Comparison of ENCODE assay signal across 22 mouse cellular contexts in the genomic region with DNA sequence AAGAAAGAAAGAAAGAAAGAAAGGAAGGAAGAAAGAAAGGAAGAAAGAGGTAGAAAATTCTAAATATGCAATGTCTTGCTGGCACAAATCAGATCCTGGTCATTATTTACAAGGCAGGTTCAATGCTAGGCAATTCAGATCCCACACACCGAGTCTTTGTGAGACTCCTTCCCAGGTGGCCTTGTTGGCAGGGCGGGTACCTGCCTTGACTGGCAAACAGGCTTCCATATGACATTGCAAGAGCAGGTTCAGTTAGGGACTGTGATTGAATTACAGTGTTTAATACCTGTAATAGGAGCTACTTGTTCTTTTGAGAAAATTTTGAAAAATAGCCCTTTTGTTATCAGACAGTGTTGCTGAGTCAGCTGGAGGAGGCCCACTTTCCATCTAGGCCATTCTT.
DNase-seq lines count a peak whose midpoint lies in the region; ATAC-seq and TF ChIP-seq lines count a peak whose summit lies in the region.
"Had no signal": no experiment of that assay in that cellular context is flagged by ENCODE, and none has a peak within 500 bp of the region (broad histone marks: within the 10 kb centered on the region; RNA-seq: fewer than 3 reads in every experiment).

No protein-coding gene starts in this region.

- DNase-seq in embryonic facial prominence, embryonic 14.5 days (ENCODE audit: low spot score): peak; percentile 67
- no peak for DNase-seq in embryonic facial prominence, embryonic 10.5 days (ENCODE audit: low spot score)
- DNase-seq in limb, embryonic 11.5 days (ENCODE audit: low spot score): peak; percentile 18
- DNase-seq in limb, embryonic 10.5 days (ENCODE audit: low spot score): no peak
- DNase-seq in ES-E14 (ENCODE audit: low read depth, low spot score): no peak
- DNase-seq: adrenal gland, adult 2 months; adrenal gland, adult 8-10 months; adrenal gland, postnatal 10 days; adrenal gland, postnatal 14 days; adrenal gland, postnatal 25 days; adrenal gland, postnatal 36 days; B cell, adult 2 months; cerebellum, adult 11 months; cerebellum, adult 11-12 months; cerebellum, adult 18-20 months; cerebellum, adult 2 months had no signal

- peak; percentile 88; the same call in 1 of the 2 replicates for ATAC-seq in embryonic facial prominence, embryonic 14.5 days (ENCODE audit: low read depth)
- no peak for ATAC-seq in limb, embryonic 11.5 days (ENCODE audit: insufficient number of reproducible peaks, low FRiP score, low TSS enrichment, low read depth)
- ATAC-seq in erythroid progenitor cell, adult 5-6 weeks (replicated peaks; ENCODE audit: low FRiP score, poor library complexity, severe bottlenecking): no peak
- ATAC-seq: activated CD4-positive, CD25-positive, alpha-beta regulatory T cell, adult 4 months; CD4-positive, CD25-positive, alpha-beta regulatory T cell, adult 4 months; Patski had no signal

- in situ Hi-C loops in ES-E14 (cut with MboI; ENCODE audit: low sequenced_read_pairs in 2 of 2, unreplicated experiment in 2 of 2): no loop called here

- no peaks in the 10 kb centered on the region for H3K27me3 ChIP-seq in embryonic facial prominence, embryonic 14.5 days (replicated peaks; ENCODE audit: control insufficient read depth, insufficient read depth, low read length)
- H3K27me3 ChIP-seq in embryonic facial prominence, embryonic 10.5 days (replicated peaks; ENCODE audit: low read depth, poor library complexity, severe bottlenecking): no peaks in the 10 kb centered on the region
- H3K27me3 ChIP-seq in limb, embryonic 11.5 days (ENCODE audit: control insufficient read depth, insufficient read depth, low read length): no peaks in the 10 kb centered on the region
- H3K27me3 ChIP-seq in limb, embryonic 10.5 days (ENCODE audit: low read depth, poor library complexity, severe bottlenecking): 0 out of 2 replicates have a peak, but pooled peaks cover 3% of the 10 kb centered on the region
- H3K27me3 ChIP-seq: CH12.LX, Patski had no signal

- no peak overlapping the region for H3K27ac ChIP-seq in embryonic facial prominence, embryonic 14.5 days (replicated peaks; ENCODE audit: low read depth, low read length)
- no peak overlapping the region for H3K27ac ChIP-seq in embryonic facial prominence, embryonic 10.5 days (replicated peaks)
- H3K27ac ChIP-seq in limb, embryonic 11.5 days (replicated peaks; ENCODE audit: low read depth, low read length): no peak overlapping the region
- H3K27ac ChIP-seq in limb, embryonic 10.5 days: no peak overlapping the region
- no peak overlapping the region for H3K27ac ChIP-seq in ES-E14 (ENCODE audit: insufficient read depth, low read depth, low read length, poor library complexity, severe bottlenecking)

- H3K4me3 ChIP-seq in embryonic facial prominence, embryonic 14.5 days (ENCODE audit: low read depth, low read length): no peak overlapping the region
- H3K4me3 ChIP-seq in embryonic facial prominence, embryonic 10.5 days: no peak overlapping the region
- H3K4me3 ChIP-seq in limb, embryonic 11.5 days (ENCODE audit: low read depth, low read length): no peak overlapping the region
- no peak overlapping the region for H3K4me3 ChIP-seq in limb, embryonic 10.5 days
- H3K4me3 ChIP-seq in ES-E14 (ENCODE audit: insufficient read depth in 1 of 2, low read depth in 1 of 2, low read length in 2 of 2, poor library complexity in 1 of 2, severe bottlenecking in 1 of 2): no peak overlapping the region

- no peaks in the 10 kb centered on the region for H3K36me3 ChIP-seq in embryonic facial prominence, embryonic 14.5 days (ENCODE audit: control insufficient read depth, insufficient read depth, low read length)
- no peaks in the 10 kb centered on the region for H3K36me3 ChIP-seq in embryonic facial prominence, embryonic 10.5 days (replicated peaks)
- H3K36me3 ChIP-seq in limb, embryonic 11.5 days (ENCODE audit: control insufficient read depth, insufficient read depth, low read length): no peaks in the 10 kb centered on the region
- H3K36me3 ChIP-seq in limb, embryonic 10.5 days: no peaks in the 10 kb centered on the region
- no peaks in the 10 kb centered on the region for H3K36me3 ChIP-seq in ES-E14 (ENCODE audit: control insufficient read depth, insufficient read depth, low read length, poor library complexity, severe bottlenecking)
- H3K36me3 ChIP-seq: G1E had no signal

- no peaks in the 10 kb centered on the region for H3K9me3 ChIP-seq in embryonic facial prominence, embryonic 14.5 days (ENCODE audit: control insufficient read depth, low read length)
- H3K9me3 ChIP-seq in embryonic facial prominence, embryonic 10.5 days: no peaks in the 10 kb centered on the region
- H3K9me3 ChIP-seq in limb, embryonic 11.5 days (ENCODE audit: control insufficient read depth, low read length): no peaks in the 10 kb centered on the region
- no peaks in the 10 kb centered on the region for H3K9me3 ChIP-seq in limb, embryonic 10.5 days (replicated peaks)
- no peaks in the 10 kb centered on the region for H3K9me3 ChIP-seq in ES-E14 (ENCODE audit: control insufficient read depth, insufficient read depth, low read depth, low read length)

- peaks cover 4% of the 10 kb centered on the region for H3K4me1 ChIP-seq in embryonic facial prominence, embryonic 14.5 days (ENCODE audit: control insufficient read depth, insufficient read depth, low read length)
- peaks cover 16% of the 10 kb centered on the region for H3K4me1 ChIP-seq in embryonic facial prominence, embryonic 10.5 days
- H3K4me1 ChIP-seq in limb, embryonic 11.5 days (ENCODE audit: control insufficient read depth, insufficient read depth, low read length): peaks cover 9% of the 10 kb centered on the region
- H3K4me1 ChIP-seq in limb, embryonic 10.5 days: peaks cover 15% of the 10 kb centered on the region
- no peaks in the 10 kb centered on the region for H3K4me1 ChIP-seq in ES-E14 (ENCODE audit: control insufficient read depth in 2 of 2, insufficient read depth in 2 of 2, low read length in 2 of 2, poor library complexity in 1 of 2)

- no peak overlapping the region for H3K9ac ChIP-seq in embryonic facial prominence, embryonic 14.5 days (ENCODE audit: low read depth, low read length)
- no peak overlapping the region for H3K9ac ChIP-seq in limb, embryonic 11.5 days (ENCODE audit: low read length)
- H3K9ac ChIP-seq in ES-E14 (ENCODE audit: insufficient read depth, low read depth, low read length, poor library complexity, severe bottlenecking): no peak overlapping the region

- no peak overlapping the region for H3K4me2 ChIP-seq in embryonic facial prominence, embryonic 14.5 days (ENCODE audit: low read depth, low read length)
- H3K4me2 ChIP-seq in limb, embryonic 11.5 days (ENCODE audit: low read depth, severe bottlenecking): no peak overlapping the region

- 63% methylated on average over 2 of the region's 2 CpGs for WGBS in embryonic facial prominence, embryonic 14.5 days
- 72% methylated on average over 2 of the region's 2 CpGs for WGBS in embryonic facial prominence, embryonic 10.5 days
- WGBS in limb, embryonic 11.5 days: 72% methylated on average over 2 of the region's 2 CpGs
- WGBS in limb, embryonic 10.5 days: 87% methylated on average over 2 of the region's 2 CpGs

TF ChIP-seq in ES-E14, 5 proteins besides CTCF, POLR2A, EP300 and RAD21:
- TF ChIP-seq MAFK (IDR thresholded peaks at IDR 0.05; ENCODE audit: insufficient read depth, low read depth, low read length) (0 out of 2 replicates have a peak, but pooled peaks have one; percentile 9), ZNF384 (IDR thresholded peaks at IDR 0.05; ENCODE audit: low read depth, low read length) (no peak)

Comparison
In these comparisons a context has a peak if more than half of its experiments do, and no peak if none do; other contexts are left out.
1. DNase-seq: peak in embryonic facial prominence, embryonic 14.5 days (single experiment) and limb, embryonic 11.5 days (single experiment); none in embryonic facial prominence, embryonic 10.5 days (single experiment), limb, embryonic 10.5 days (single experiment) and ES-E14 (single experiment).